Mouse (Mus musculus) embryo, embryonic 9.5 days (tissue): ENCODE results near the gene Gcnt4.

Experiments used
- DNase-seq: peaks from one replicate; pipeline ENCODE4 v3.0.0-alpha.2; 2017; ENCODE audit errors: extremely low spot score

Gene Gcnt4

GRCm38 (mm10) chr13:96990561-96991265 lies 66.2 kb downstream of the Gcnt4 start:
- DNase-seq = no peak

GRCm38 (mm10) chr13:96993291-96993989 lies 69.0 kb downstream of the Gcnt4 start:
- no peak for DNase-seq

- DNase-seq = no peak
Observed at GRCm38 (mm10) chr13:96995243-96995642, 70.8 kb downstream of the Gcnt4 start.

GRCm38 (mm10) chr13:96997080-96997479 lies 72.6 kb downstream of the Gcnt4 start:
- DNase-seq = no peak
